Mouse (Mus musculus) MEL (cell line): ENCODE data around the gene Igflr1. TPM values are rescaled to one million over a fixed set of nuclear protein-coding genes. Genes with fewer than 3 reads are reported as not detected.

Source experiments
- DNase-seq: peaks from one replicate; pipeline ENCODE4 v3.0.0; 2011; ENCODE audit warnings: low read depth, low spot score
- H3K27ac ChIP-seq: 2 replicates; pipeline ENCODE4 v1.5.1; 2012; ENCODE audit warnings: low read depth, mild to moderate bottlenecking, control low read depth, low read length, moderate library complexity; ENCODE audit not compliant: control insufficient read depth
- H3K27me3 ChIP-seq, 2 experiments: fragments of 150-350 bp in 1 of 2; sonication (generic) in 1 of 2; 2 replicates each; pipeline ENCODE4 v1.6.1; 2012; ENCODE audit warnings: low read length in 2 of 2, mild to moderate bottlenecking in 2 of 2, improper control_type of control experiment in 1 of 2, moderate library complexity in 1 of 2; ENCODE audit not compliant: insufficient read depth in 2 of 2, control insufficient read depth in 1 of 2
- H3K36me3 ChIP-seq, 2 experiments: 2 replicates each; pipeline ENCODE4 v1.6.1; 2012 to 2014; ENCODE audit warnings: low read length in 2 of 2, improper control_type of control experiment in 1 of 2, inconsistent platforms in 1 of 2, mild to moderate bottlenecking in 1 of 2; ENCODE audit not compliant: insufficient read depth in 2 of 2, control insufficient read depth in 1 of 2
- H3K4me1 ChIP-seq, 2 experiments: fragments of 150-350 bp in 1 of 2; sonication (generic) in 1 of 2; 2 replicates each; pipeline ENCODE4 v1.6.1; 2012; ENCODE audit warnings: low read length in 2 of 2, improper control_type of control experiment in 1 of 2, mild to moderate bottlenecking in 1 of 2; ENCODE audit not compliant: insufficient read depth in 2 of 2, control insufficient read depth in 1 of 2
- H3K4me3 ChIP-seq, 2 experiments: fragments of 150-350 bp in 1 of 2; sonication (generic) in 1 of 2; 2 replicates each; pipeline ENCODE4 v1.5.1; 2012; ENCODE audit warnings: low read depth in 2 of 2, low read length in 2 of 2, mild to moderate bottlenecking in 2 of 2, moderate library complexity in 2 of 2, control low read depth in 1 of 2, improper control_type of control experiment in 1 of 2; ENCODE audit not compliant: control insufficient read depth in 1 of 2, insufficient read depth in 1 of 2
- H3K79me2 ChIP-seq: 2 replicates; pipeline ENCODE4 v1.6.1; 2012; ENCODE audit warnings: mild to moderate bottlenecking, low read length, moderate library complexity; ENCODE audit not compliant: control insufficient read depth, poor library complexity, insufficient read depth
- H3K9ac ChIP-seq: 2 replicates; pipeline ENCODE4 v1.6.1; 2012; ENCODE audit warnings: low read depth, mild to moderate bottlenecking, control low read depth, low read length, moderate library complexity; ENCODE audit not compliant: control insufficient read depth, poor library complexity, severe bottlenecking
- H3K9me3 ChIP-seq: fragments of 150-350 bp; sonication (generic); replicated peaks from 2 replicates; pipeline ENCODE4 v1.6.1; 2012; ENCODE audit warnings: mild to moderate bottlenecking, low read length, improper control_type of control experiment, moderate library complexity; ENCODE audit not compliant: insufficient read depth
- CHD2 ChIP-seq: IDR thresholded peaks from 2 replicates; pipeline ENCODE4 v1.6.1; 2011; ENCODE audit warnings: low read length, improper control_type of control experiment
- E2F4 ChIP-seq: IDR thresholded peaks from 2 replicates; pipeline ENCODE4 v1.6.1; 2011; ENCODE audit warnings: low read depth, low read length, improper control_type of control experiment, borderline replicate concordance
- ELF1 ChIP-seq: IDR thresholded peaks from 2 replicates; pipeline ENCODE4 v1.6.1; 2014; ENCODE audit warnings: low read depth, mild to moderate bottlenecking, inconsistent platforms, low read length, improper control_type of control experiment, moderate library complexity
- GABPA ChIP-seq: IDR thresholded peaks from 2 replicates; pipeline ENCODE4 v1.6.1; 2012; ENCODE audit warnings: low read depth, mild to moderate bottlenecking, inconsistent platforms, low read length, improper control_type of control experiment, moderate library complexity
- GATA1 ChIP-seq: IDR thresholded peaks from 2 replicates; pipeline ENCODE4 v1.6.1; 2011; ENCODE audit warnings: low read depth, low read length, improper control_type of control experiment
- HCFC1 ChIP-seq: IDR thresholded peaks from 2 replicates; pipeline ENCODE4 v1.6.1; 2012; ENCODE audit warnings: low read depth, mild to moderate bottlenecking, inconsistent platforms, low read length, improper control_type of control experiment, moderate library complexity
- JUND ChIP-seq: IDR thresholded peaks from 2 replicates; pipeline ENCODE4 v1.6.1; 2011; ENCODE audit warnings: low read depth, mild to moderate bottlenecking, improper control_type of control experiment, low read length
- KAT2A ChIP-seq: conservative IDR thresholded peaks from 2 replicates; pipeline ENCODE4 v1.6.1; 2012; ENCODE audit warnings: low read depth, low read length, improper control_type of control experiment, inconsistent platforms
- MEF2A ChIP-seq: IDR thresholded peaks from 2 replicates; pipeline ENCODE4 v1.6.1; 2014; ENCODE audit warnings: low read depth, mild to moderate bottlenecking, inconsistent platforms, low read length, improper control_type of control experiment; ENCODE audit not compliant: poor library complexity, insufficient replicate concordance, severe bottlenecking; ENCODE audit errors: extremely low read depth
- MXI1 ChIP-seq: IDR thresholded peaks from 2 replicates; pipeline ENCODE4 v1.6.1; 2011; ENCODE audit warnings: mild to moderate bottlenecking, low read depth, low read length, improper control_type of control experiment
- MYB ChIP-seq: IDR thresholded peaks from 2 replicates; pipeline ENCODE4 v1.6.1; 2011; ENCODE audit warnings: mild to moderate bottlenecking, low read depth, low read length, improper control_type of control experiment
- NELFE ChIP-seq: IDR thresholded peaks from 2 replicates; pipeline ENCODE4 v1.6.1; 2011; ENCODE audit warnings: low read depth, low read length, improper control_type of control experiment
- POLR2AphosphoS2 ChIP-seq: IDR thresholded peaks from 2 replicates; pipeline ENCODE4 v1.6.1; 2011; ENCODE audit warnings: low read length, improper control_type of control experiment
- POLR2AphosphoS5 ChIP-seq: IDR thresholded peaks from 2 replicates; pipeline ENCODE4 v1.6.1; 2012; ENCODE audit warnings: low read depth, borderline replicate concordance, mild to moderate bottlenecking, inconsistent platforms, low read length, moderate library complexity, mixed read lengths
- UBTF ChIP-seq: IDR thresholded peaks from 2 replicates; pipeline ENCODE4 v1.6.1; 2012; ENCODE audit warnings: low read depth, mild to moderate bottlenecking, inconsistent platforms, low read length, improper control_type of control experiment, moderate library complexity, borderline replicate concordance; ENCODE audit not compliant: insufficient read depth
- USF1 ChIP-seq: IDR thresholded peaks from 2 replicates; pipeline ENCODE4 v1.6.1; 2014; ENCODE audit warnings: low read depth, mild to moderate bottlenecking, inconsistent platforms, low read length, improper control_type of control experiment, moderate library complexity
- ZKSCAN1 ChIP-seq: IDR thresholded peaks from 2 replicates; pipeline ENCODE4 v1.6.1; 2012; ENCODE audit warnings: low read depth, mild to moderate bottlenecking, inconsistent platforms, low read length, improper control_type of control experiment, moderate library complexity
- ZMIZ1 ChIP-seq: IDR thresholded peaks from 2 replicates; pipeline ENCODE4 v1.6.1; 2012; ENCODE audit warnings: low read depth, mild to moderate bottlenecking, inconsistent platforms, low read length, improper control_type of control experiment, moderate library complexity
- ZNF384 ChIP-seq: IDR thresholded peaks from 2 replicates; pipeline ENCODE4 v1.6.1; 2012; ENCODE audit warnings: low read depth, mild to moderate bottlenecking, inconsistent platforms, low read length, improper control_type of control experiment
- polyA plus RNA-seq, 2 experiments: library from polyadenylated mRNA; stranded (reverse) in 1 of 2; unstranded in 1 of 2; fragments of >175 nt in 1 of 2; fragments of >200 nt in 1 of 2; gene quantifications; 2 replicates each; pipeline versions ENCODE4 v1.2.1 to v1.2.4; 2012; ENCODE audit warnings: low replicate concordance in 2 of 2, low read depth in 1 of 2; ENCODE audit not compliant: insufficient read length in 2 of 2, insufficient read depth in 1 of 2, missing spikeins in 1 of 2
- total RNA-seq: library from RNA; depleted of rRNA; stranded (reverse); fragments of 300-350 nt; gene quantifications from 2 replicates; pipeline ENCODE4 v1.2.3, GENCODE M21; 2012

Igflr1 gene
- total and polyA plus RNA-seq, 3 experiments: 1.3 to 3.1 TPM; not detected in 1

DNA sequence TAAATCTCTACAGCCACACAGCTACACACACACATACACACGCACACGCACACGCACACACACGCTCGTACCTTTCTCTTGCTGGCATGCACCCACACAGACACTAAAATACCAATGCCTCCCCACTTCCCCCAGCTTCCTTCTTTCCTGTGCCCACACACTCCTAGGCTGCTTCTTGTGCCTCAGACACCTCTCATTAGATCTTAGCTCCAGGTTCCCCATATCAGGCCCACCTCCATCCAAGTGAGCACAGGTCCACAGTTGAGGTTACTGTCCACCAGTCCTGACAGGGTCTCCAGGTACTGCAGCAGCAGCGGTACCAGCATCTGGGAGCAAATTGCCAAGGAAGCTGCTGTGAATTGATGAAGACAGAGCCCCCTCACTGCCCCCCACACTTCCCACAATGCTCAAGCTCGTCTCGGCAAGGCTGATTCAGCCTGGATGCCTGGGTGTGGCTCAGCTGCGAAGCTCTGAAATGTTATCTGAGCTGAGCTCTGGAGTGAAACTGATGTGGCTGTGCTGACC lies 33.9 kb upstream of the Igflr1 start:
- Histone ChIP-seq H3K27ac (no peak overlapping the region), H3K4me3 (no peak overlapping the region), H3K9me3 (no peaks in the 10 kb centered on the region), H3K4me1 (peaks cover 0 to 15% of the 10 kb centered on the region in 2 experiments; a peak in 2 of 4 replicates), H3K36me3 (peaks cover 0 to 7% of the 10 kb centered on the region in 2 experiments; a peak in 2 of 4 replicates), H3K9ac (no peak overlapping the region), H3K27me3 (no peaks in the 10 kb centered on the region), H3K79me2 (no peaks in the 10 kb centered on the region; the same call in 1 of the 2 replicates)
- no peak for DNase-seq
- TF ChIP-seq E2F4: no peak
- TF ChIP-seq ELF1: no peak
- no peak for TF ChIP-seq NELFE
- no peak for TF ChIP-seq HCFC1
- no peak for TF ChIP-seq ZNF384
- no peak for TF ChIP-seq MEF2A
- no peak for TF ChIP-seq ZMIZ1
- no peak for TF ChIP-seq POLR2AphosphoS5
- no peak for TF ChIP-seq KAT2A

DNA sequence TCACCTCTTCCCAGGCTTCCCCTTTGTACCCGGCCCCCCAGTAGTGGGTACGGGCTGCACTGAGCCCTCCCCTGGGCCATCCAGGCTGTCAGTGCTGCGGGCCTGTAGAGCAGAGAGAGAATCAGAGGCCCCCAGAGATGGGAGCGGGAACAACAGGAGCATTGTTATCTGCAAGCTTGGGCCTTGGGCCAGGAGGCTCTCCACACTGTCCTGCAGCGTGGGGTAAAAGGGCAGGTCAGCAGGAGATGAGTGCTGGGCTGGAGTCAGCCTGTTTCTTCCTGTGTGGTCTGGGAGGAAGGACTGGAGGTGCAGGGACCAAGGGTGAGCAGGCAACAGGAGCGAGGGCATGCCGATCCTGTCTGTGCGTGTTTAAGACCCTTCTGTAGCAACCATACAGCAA lies 32.3 kb upstream of the Igflr1 start:
- no peak overlapping the region for H3K4me3 ChIP-seq

More for the DNA sequence above, 32.3 kb upstream of the Igflr1 start:
- H3K36me3 ChIP-seq: peaks cover 0 to 13% of the 10 kb centered on the region in 2 experiments; a peak in 2 of 4 replicates
- H3K27me3 ChIP-seq: no peaks in the 10 kb centered on the region
- H3K27ac ChIP-seq: no peak overlapping the region
- peaks cover 0 to 15% of the 10 kb centered on the region in 2 experiments; a peak in 2 of 4 replicates for H3K4me1 ChIP-seq
- H3K79me2 ChIP-seq: no peaks in the 10 kb centered on the region; the same call in 1 of the 2 replicates
- H3K9ac ChIP-seq: no peak overlapping the region
- H3K9me3 ChIP-seq: no peaks in the 10 kb centered on the region
- no peak for TF ChIP-seq MXI1
- TF ChIP-seq ELF1: no peak
- TF ChIP-seq MYB: no peak
- TF ChIP-seq ZNF384: no peak
- no peak for TF ChIP-seq ZKSCAN1
- TF ChIP-seq GABPA: no peak
- no peak for TF ChIP-seq JUND
- no peak for TF ChIP-seq POLR2AphosphoS5
- TF ChIP-seq ZMIZ1: no peak
- no peak for TF ChIP-seq KAT2A
- TF ChIP-seq POLR2AphosphoS2: no peak
- TF ChIP-seq GATA1: no peak
- no peak for TF ChIP-seq CHD2
- TF ChIP-seq UBTF: no peak
- no peak for TF ChIP-seq USF1
- TF ChIP-seq, all 39 proteins: peak for 0
- DNase-seq: no peak
